Mouse (Mus musculus): ENCODE measurements around the gene Aldh1l2. TPM values are rescaled to one million over a fixed set of nuclear protein-coding genes. Genes with fewer than 3 reads are reported as not detected.

Aldh1l2 gene
- polyA plus RNA-seq, 1 experiment from 2014 or later: 2.8 TPM

GRCm38 (mm10) chr10:83448582-83448981, 85.4 kb downstream of the Aldh1l2 start:
- Histone ChIP-seq H3K36me3 (no peaks in the 10 kb centered on the region), H3K9me3 (peaks cover 20% of the 10 kb centered on the region), H3K27me3 (no peaks in the 10 kb centered on the region), H3K27ac (no peak overlapping the region), H3K4me1 (no peaks in the 10 kb centered on the region), H3K4me3 (no peak overlapping the region), H3K9ac (no peak overlapping the region), H3K4me2 (replicated peaks) (no peak overlapping the region)
- no peak for ATAC-seq (ENCODE audit: insufficient number of reproducible peaks, insufficient read depth, low FRiP score, low TSS enrichment)
- WGBS: 89% methylated on average over 7 of the region's 7 CpGs

Other genes with a start within 250 kb of the Aldh1l2 start
- gene Slc41a2, start 196.3 kb downstream of the Aldh1l2 start, polyA plus RNA-seq (2016; fragmentation: Nextera tagmentation; extraction: Ambion mirVana): 1.3 and 1.6 TPM in 2 replicates
- 0.92 and 0.96 TPM in 2 replicates for gene D10Wsu102e, start 173.9 kb downstream of the Aldh1l2 start, polyA plus RNA-seq (2016; fragmentation: Nextera tagmentation; extraction: Ambion mirVana)
- gene Washc4, start 9.6 kb upstream of the Aldh1l2 start, polyA plus RNA-seq (2016; fragmentation: Nextera tagmentation; extraction: Ambion mirVana): 37.2 and 37.8 TPM in 2 replicates
- gene Appl2, start 114.6 kb upstream of the Aldh1l2 start, polyA plus RNA-seq (2016; fragmentation: Nextera tagmentation; extraction: Ambion mirVana): 68.8 and 71.4 TPM in 2 replicates
- 32.6 and 42.2 TPM in 2 replicates for gene 1500009L16Rik, start 188.7 kb upstream of the Aldh1l2 start, polyA plus RNA-seq (2016; fragmentation: Nextera tagmentation; extraction: Ambion mirVana)

Data from embryonic facial prominence, embryonic 12.5 days (tissue).